Mouse (Mus musculus) cerebellum, adult 2 months (tissue): Measurements from ENCODE around the gene B4galt3.

Experiments used
- CTCF ChIP-seq: fragments of 200-500 bp; IDR thresholded peaks from 2 replicates; pipeline ENCODE4 v1.5.1; 2011; ENCODE audit warnings: low read depth, mild to moderate bottlenecking, control low read depth, low read length, moderate library complexity, borderline replicate concordance; ENCODE audit not compliant: insufficient read depth
- POLR2A ChIP-seq: fragments of 200-500 bp; IDR thresholded peaks from 2 replicates; pipeline ENCODE4 v1.6.1; 2011; ENCODE audit warnings: low read length, control low read depth, borderline replicate concordance; ENCODE audit not compliant: insufficient read depth

- TF ChIP-seq CTCF, result no peak
- TF ChIP-seq POLR2A, result no peak
These were observed 38.3 kb upstream of the B4galt3 start for GRCm38 (mm10) chr1:171231844-171232243.
